Mouse (Mus musculus) layer of hippocampus, postnatal 10 days (tissue): ENCODE results near the gene Rnf227. TPM values are rescaled to one million over a fixed set of nuclear protein-coding genes. Genes with fewer than 3 reads are reported as not detected.
A peak's percentile ranks its signal among the peaks of the same experiment; 100 is the strongest.

ENCODE experiments used
- DNase-seq, 2 experiments: peaks; one replicate each; pipeline ENCODE4 v3.0.0; 2021; ENCODE audit warnings: low spot score in 2 of 2
- total RNA-seq, 2 experiments: library from RNA; stranded (reverse); gene quantifications; 2 replicates each; pipeline ENCODE4 v1.2.3; 2021

The Rnf227 gene
- total RNA-seq, 2 experiments from 2014 or later: 72.6 to 76.6 TPM

GRCm38 (mm10) chr11:69328517-69328916 is 11.7 kb upstream of the Rnf227 start:
- DNase-seq: no peak

DNA sequence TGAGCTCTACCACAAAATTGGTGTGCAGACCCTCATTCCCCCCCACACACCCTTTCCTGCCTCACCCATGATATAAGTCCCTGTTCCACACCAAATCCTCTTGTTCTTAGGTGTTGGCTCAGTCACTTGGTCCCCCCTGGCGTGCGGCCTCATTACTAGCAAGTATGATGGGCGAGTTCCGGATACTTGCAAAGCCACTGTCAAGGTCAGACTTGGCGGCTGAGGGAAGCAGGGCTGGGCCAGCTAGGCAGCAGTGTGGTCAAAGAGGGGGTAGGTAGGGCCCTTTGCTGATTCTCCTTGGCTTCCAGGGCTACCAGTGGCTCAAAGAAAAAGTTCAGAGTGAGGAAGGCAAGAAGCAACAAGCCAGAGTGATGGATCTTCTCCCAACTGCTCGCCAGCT is 9.1 kb upstream of the Rnf227 start:
- DNase-seq: no peak

- peak; percentile 85 to 88 for DNase-seq
These were observed 8.3 kb upstream of the Rnf227 start for GRCm38 (mm10) chr11:69331929-69332405.

DNA sequence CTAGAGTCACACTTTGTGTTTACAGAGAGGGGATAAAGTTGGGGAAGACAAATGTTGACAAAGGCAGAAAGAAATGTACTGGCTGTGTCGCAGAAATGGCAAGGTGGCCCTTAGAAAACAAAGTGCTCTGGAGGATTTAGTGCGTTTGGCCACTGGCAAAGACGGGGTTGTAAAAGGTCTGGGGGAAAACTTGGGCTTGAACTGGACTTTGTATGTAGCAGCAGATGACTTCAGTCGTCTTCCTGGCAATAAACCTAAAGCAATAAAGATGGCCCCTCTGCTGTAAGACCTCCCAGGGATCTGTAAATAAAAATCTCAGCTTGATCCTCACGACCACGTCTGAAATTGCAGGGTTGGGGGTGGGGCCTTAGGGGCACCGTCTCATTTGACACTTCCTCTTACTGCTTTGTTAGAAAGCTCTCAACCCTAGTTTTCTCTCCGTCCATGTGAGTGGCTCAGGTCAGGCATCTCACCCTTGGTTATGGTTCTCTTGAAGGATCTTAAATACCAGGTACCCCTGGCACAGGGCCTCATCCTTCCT is 7.5 kb upstream of the Rnf227 start:
- no peak for DNase-seq

DNA sequence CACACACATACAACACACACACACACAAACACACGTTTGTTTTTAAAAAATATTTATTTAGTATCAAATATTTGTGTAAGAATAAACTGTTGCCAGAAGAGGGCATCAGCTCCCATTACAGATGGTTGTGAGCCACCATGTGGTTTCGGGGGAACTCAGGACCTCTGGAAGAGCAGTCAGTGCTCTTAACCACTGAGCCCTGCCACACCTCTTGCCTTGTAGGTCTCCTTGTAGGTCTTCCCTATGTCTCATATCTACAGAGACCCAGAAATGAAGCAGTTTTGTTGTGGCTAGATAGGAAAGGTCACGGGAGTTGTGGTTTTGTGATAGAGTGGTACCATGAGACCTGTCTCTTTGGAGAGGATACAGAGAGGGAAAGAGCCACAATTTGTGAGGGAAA is 6.3 kb upstream of the Rnf227 start:
- DNase-seq: no peak

- DNase-seq: no peak
These were observed 5.5 kb upstream of the Rnf227 start for GRCm38 (mm10) chr11:69334796-69335195.

DNA sequence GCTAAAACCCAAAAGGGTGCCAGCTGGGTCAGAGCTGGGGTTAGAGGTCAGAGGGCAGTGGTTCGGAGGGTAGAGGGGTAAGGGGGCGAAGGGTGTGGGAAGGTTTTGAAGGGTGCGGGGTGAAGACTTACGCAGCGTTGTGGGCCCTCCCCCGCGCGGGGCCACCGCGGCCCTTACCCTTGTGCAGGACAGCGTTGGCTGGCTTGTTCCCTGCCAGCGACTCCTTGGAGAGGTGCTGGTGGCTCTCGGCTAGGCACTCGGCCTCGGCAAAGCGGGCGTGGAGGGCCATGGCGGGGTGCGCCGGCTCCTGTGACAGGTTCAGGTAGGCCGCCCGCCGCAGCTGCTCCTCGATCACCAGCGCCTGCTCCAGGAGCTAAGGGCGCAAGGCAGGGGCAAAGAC is 6.2 kb downstream of the Rnf227 start:
- DNase-seq: no peak

- no peak for DNase-seq
These were observed 16.3 kb downstream of the Rnf227 start for GRCm38 (mm10) chr11:69356544-69356943.

DNA sequence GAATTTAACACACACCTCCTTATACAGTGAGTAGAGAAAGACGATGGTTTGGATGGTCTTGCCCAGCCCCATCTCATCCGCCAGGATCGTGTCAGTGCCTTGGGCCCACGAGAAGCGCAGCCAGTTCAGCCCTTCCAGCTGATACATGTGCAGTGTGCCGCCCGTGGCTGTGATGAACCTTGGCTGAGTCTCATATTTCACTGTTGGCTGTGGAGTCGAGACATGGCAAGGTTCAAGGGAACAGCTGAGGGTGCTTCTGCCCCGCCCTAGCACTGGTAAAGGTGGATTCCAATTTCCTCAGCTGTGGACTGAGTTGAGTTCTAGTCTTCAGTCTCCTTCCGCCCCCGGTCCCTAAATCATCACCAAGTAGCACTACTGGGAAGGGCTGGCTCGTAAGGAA is 17.4 kb downstream of the Rnf227 start:
- DNase-seq: no peak

DNA sequence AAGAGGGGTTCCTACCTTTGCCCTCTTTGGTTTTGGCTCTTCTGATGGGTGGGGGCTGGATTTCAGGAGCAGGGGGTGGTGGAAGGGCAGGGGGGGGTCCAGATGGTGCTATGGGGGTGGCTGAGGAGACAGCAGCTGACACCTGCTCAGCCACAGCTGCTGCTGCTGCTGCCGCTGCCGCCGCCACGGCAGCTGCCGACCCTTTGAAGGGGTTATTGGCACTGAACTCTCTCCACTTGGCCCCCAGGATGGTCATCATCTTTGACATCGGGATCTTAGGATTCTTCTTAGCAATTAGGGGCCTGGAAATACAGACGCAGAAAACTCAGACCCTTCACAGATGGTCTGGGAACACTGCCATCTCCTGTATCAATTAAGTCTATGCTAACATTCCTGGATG is 21.8 kb downstream of the Rnf227 start:
- no peak for DNase-seq

- DNase-seq: no peak
These were observed 22.2 kb downstream of the Rnf227 start for GRCm38 (mm10) chr11:69362479-69362878.

DNA sequence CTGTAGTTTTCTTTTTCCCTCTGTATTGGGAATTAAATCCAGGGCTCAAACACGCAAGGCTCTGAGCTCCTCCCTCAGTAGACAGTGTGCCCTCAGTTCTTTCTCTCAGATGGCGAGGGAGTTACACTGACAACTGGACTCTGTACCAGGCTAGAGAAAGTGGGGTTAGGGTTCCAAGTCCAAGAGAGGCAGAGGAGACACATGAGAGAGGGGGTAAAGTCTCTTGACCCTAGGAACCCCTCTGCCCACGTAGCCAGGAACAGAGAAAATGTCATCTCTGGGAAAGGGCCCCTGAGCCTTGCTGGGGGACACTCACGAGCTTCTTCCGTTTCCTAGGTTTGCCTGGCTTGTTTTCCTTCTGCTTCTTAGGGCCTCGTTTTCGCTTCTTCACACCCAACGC is 24.1 kb downstream of the Rnf227 start:
- no peak for DNase-seq

- DNase-seq: peak; percentile 96 to 97
These were observed 24.6 kb downstream of the Rnf227 start for GRCm38 (mm10) chr11:69364910-69365309.

DNA sequence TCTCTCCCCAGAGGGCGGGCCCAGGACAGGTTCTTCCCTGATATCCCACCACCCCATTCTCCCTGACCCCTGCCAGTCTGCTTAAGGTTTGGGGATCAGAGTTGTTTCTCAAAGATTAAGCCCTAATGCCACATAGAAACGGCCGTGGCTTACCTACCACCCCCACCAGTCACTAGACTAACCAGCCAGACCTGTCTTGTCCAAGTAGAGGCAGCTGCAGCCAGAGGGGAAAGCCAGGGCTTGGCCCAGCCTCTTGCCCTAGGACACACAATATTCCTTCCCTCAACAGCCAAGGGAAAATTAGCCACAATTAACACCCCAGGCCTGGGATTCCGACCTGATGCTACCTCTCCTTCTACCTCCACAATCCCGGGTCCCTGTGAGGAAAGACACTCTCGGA is 25.5 kb downstream of the Rnf227 start:
- no peak for DNase-seq

DNA sequence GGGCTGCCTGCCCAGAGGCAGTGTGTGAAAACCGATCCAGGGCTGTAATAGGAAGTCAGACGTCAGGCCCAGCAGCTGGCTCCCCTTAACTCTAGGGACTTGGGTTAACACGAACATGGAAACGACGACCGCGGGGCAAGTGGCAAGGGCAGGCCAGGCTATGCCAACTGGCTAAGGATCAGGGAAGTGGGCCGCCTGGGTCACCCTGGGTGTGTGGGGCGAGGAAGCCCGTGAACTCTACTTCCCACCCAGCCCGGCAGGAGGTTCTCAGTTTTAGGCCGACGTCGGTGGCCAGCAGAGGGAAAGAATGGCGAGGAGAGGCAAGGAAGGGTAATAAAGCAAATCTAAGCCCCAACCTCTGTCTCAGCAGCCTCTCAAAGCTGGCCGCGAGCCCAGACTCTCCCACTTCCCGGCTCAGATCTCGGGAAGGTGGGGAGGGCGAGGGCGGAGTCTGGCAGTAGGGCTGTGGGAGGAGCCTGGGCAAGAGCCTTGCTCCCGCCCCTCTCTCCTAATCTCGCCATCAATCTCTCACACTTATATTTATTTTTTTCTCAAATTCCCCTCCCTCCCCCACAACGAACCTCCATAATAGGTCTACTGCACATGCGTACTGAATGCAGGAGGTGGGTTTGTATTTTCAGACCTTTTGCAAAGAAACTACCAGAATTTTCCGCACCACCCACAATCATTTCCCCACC is 26.0 kb downstream of the Rnf227 start:
- DNase-seq: peak; percentile 95 to 97

GRCm38 (mm10) chr11:69366855-69367615 is 26.8 kb downstream of the Rnf227 start:
- DNase-seq: peak in 1 of 2 experiments; percentile 31

GRCm38 (mm10) chr11:69367616-69368355 is 27.5 kb downstream of the Rnf227 start:
- no peak for DNase-seq

- peak; percentile 50 to 56 for DNase-seq
These were observed 28.3 kb downstream of the Rnf227 start for GRCm38 (mm10) chr11:69368356-69369214.

- DNase-seq: peak in 1 of 2 experiments; percentile 54
These were observed 29.1 kb downstream of the Rnf227 start, which contains the start of gene Chd3 for GRCm38 (mm10) chr11:69369215-69369989. Chd3 (minus strand) TSS chr11:69369406.
